Mouse (Mus musculus) olfactory bulb, adult 2 months (tissue): ENCODE measurements around the gene Zic2.

Experiments
- CTCF ChIP-seq: fragments of 200-500 bp; IDR thresholded peaks from 2 replicates; pipeline ENCODE4 v1.5.1; 2012; ENCODE audit warnings: low read depth, mild to moderate bottlenecking, low read length, moderate library complexity; ENCODE audit not compliant: insufficient read depth
- POLR2A ChIP-seq: fragments of 200-500 bp; IDR thresholded peaks from 2 replicates; pipeline ENCODE4 v1.6.1; 2012; ENCODE audit warnings: mild to moderate bottlenecking, low read depth, low read length, moderate library complexity; ENCODE audit not compliant: insufficient read depth

DNA sequence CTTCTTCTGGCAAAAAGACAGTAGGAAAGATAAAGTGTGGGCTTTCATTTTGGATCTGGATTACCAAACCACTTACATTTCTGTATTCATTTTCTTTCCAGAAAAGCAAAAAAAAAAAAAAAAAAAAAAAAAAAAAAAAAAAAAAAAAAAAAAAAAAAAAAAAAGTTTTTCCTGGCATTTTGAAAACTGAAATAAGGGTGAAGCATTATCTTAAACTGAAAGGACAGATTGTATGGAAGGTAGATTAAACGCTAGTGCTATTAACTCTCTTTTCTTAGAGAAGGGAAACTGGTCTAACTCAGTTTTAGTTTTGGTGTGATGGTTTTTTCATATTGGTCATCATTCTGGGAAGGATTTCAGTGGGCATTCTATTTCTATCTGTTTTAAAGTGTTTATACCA is 16.8 kb downstream of the Zic2 start:
- TF ChIP-seq POLR2A, result no peak
- TF ChIP-seq CTCF, result no peak
